Mouse (Mus musculus) liver (tissue): ENCODE measurements around the gene Prkch.
A peak's percentile ranks its signal among the peaks of the same experiment; 100 is the strongest.
"Not testable (repeated sequence)": the region's sequence is repeated elsewhere in the genome, so short reads cannot be mapped to it uniquely, and the experiment has no call there.

Experiments
- DNase-seq: peaks from one replicate; pipeline ENCODE4 v3.0.0-alpha.2; 2020; ENCODE audit warnings: mixed read lengths

Gene Prkch

GRCm38 (mm10) chr12:73584610-73585240, at the start of gene Prkch:
Prkch (plus strand) TSS chr12:73584796.
- DNase-seq = peak; percentile 74

- peak; percentile 56 for DNase-seq
These were observed 47.0 kb upstream of the Prkch start for GRCm38 (mm10) chr12:73537499-73538138.

- DNase-seq = not testable (repeated sequence)
These were observed 46.5 kb upstream of the Prkch start for GRCm38 (mm10) chr12:73538139-73538508.

- no peak for DNase-seq
These were observed 45.4 kb upstream of the Prkch start for GRCm38 (mm10) chr12:73539151-73539550.

- no peak for DNase-seq
These were observed 44.2 kb upstream of the Prkch start for GRCm38 (mm10) chr12:73540402-73540801.

GRCm38 (mm10) chr12:73543191-73543590, 41.4 kb upstream of the Prkch start:
- no peak for DNase-seq

GRCm38 (mm10) chr12:73544736-73545671, 39.6 kb upstream of the Prkch start:
- no peak for DNase-seq

GRCm38 (mm10) chr12:73545672-73546085, 38.9 kb upstream of the Prkch start:
- peak; percentile 30 for DNase-seq

- DNase-seq = no peak
These were observed 38.4 kb upstream of the Prkch start, which contains the start of gene Tmem30b for GRCm38 (mm10) chr12:73546086-73546711. Tmem30b (minus strand) TSS chr12:73546392.

- peak; percentile 40 for DNase-seq
These were observed 37.0 kb upstream of the Prkch start for GRCm38 (mm10) chr12:73547646-73548045.

- no peak for DNase-seq
These were observed 36.3 kb upstream of the Prkch start for GRCm38 (mm10) chr12:73548259-73548658.

- DNase-seq = peak; percentile 53
These were observed 30.4 kb upstream of the Prkch start for GRCm38 (mm10) chr12:73554155-73554554.

- no peak for DNase-seq
These were observed 25.9 kb upstream of the Prkch start for GRCm38 (mm10) chr12:73558525-73559195.

GRCm38 (mm10) chr12:73560091-73560490, 24.5 kb upstream of the Prkch start:
- peak; percentile 13 for DNase-seq

- DNase-seq = not testable (repeated sequence)
These were observed 21.5 kb upstream of the Prkch start for GRCm38 (mm10) chr12:73563122-73563521.

GRCm38 (mm10) chr12:73564176-73564575, 20.4 kb upstream of the Prkch start:
- DNase-seq = no peak

GRCm38 (mm10) chr12:73564795-73565619, 19.6 kb upstream of the Prkch start:
- no peak for DNase-seq

GRCm38 (mm10) chr12:73565620-73565969, 19.0 kb upstream of the Prkch start:
- DNase-seq = no peak

GRCm38 (mm10) chr12:73574632-73575031, 10.0 kb upstream of the Prkch start:
- DNase-seq = no peak

GRCm38 (mm10) chr12:73578141-73578540, 6.5 kb upstream of the Prkch start:
- DNase-seq = no peak

- no peak for DNase-seq
These were observed 3.8 kb upstream of the Prkch start for GRCm38 (mm10) chr12:73580811-73581210.
